Mouse (Mus musculus) lung, postnatal 36 days (tissue): ENCODE measurements at regions not wholly inside any gene's neighbourhood (a gene's known extent, or its start where the extent isn't known, plus 50 kb on each side); places are given as distances from the start of the nearest gene placed in this dataset.
"Not testable (repeated sequence)": the region's sequence is repeated elsewhere in the genome, so short reads cannot be mapped to it uniquely, and the experiment has no call there.

Experiments used
- DNase-seq: peaks from one replicate; pipeline ENCODE4 v3.0.0; 2022; ENCODE audit warnings: mixed read lengths

GRCm38 (mm10) chr8:126877039-126877365, 68.6 kb downstream of the Tomm20 start:
- DNase-seq = no peak

GRCm38 (mm10) chr8:126876300-126877038, 69.2 kb downstream of the Tomm20 start:
- peak; percentile 66 for DNase-seq

GRCm38 (mm10) chr8:126875491-126876155, 70.0 kb downstream of the Tomm20 start:
- no peak for DNase-seq

- DNase-seq = no peak
Measured at GRCm38 (mm10) chr8:126874846-126875245, 70.8 kb downstream of the Tomm20 start.

GRCm38 (mm10) chr8:126874126-126874730, 71.4 kb downstream of the Tomm20 start:
- no peak for DNase-seq

- no peak for DNase-seq
Measured at GRCm38 (mm10) chr8:126873306-126873705, 72.3 kb downstream of the Tomm20 start.

- peak; percentile 82 for DNase-seq
Measured at GRCm38 (mm10) chr8:126872574-126872973, 73.1 kb downstream of the Tomm20 start.

- DNase-seq = no peak
Measured at GRCm38 (mm10) chr8:126872133-126872532, 73.5 kb downstream of the Tomm20 start.

- DNase-seq = peak; percentile 62
Measured at GRCm38 (mm10) chr8:126869464-126869850, 76.2 kb downstream of the Tomm20 start.

GRCm38 (mm10) chr8:126868831-126869463, 76.7 kb downstream of the Tomm20 start:
- DNase-seq = peak; percentile 65

GRCm38 (mm10) chr8:126867121-126867988, 78.3 kb downstream of the Tomm20 start:
- peak; percentile 47 for DNase-seq

- DNase-seq = no peak
Measured at GRCm38 (mm10) chr8:126864314-126864948, 81.2 kb downstream of the Tomm20 start.

GRCm38 (mm10) chr8:126863661-126864060, 82.0 kb downstream of the Tomm20 start:
- DNase-seq = not testable (repeated sequence)

GRCm38 (mm10) chr8:126861754-126862153, 83.9 kb downstream of the Tomm20 start:
- no peak for DNase-seq

- DNase-seq = no peak
Measured at GRCm38 (mm10) chr8:126860630-126861029, 85.0 kb downstream of the Tomm20 start.

GRCm38 (mm10) chr8:126859706-126860424, 85.8 kb downstream of the Tomm20 start:
- no peak for DNase-seq

- peak; percentile 48 for DNase-seq
Measured at GRCm38 (mm10) chr8:126857307-126858203, 88.1 kb downstream of the Tomm20 start.

GRCm38 (mm10) chr8:126855914-126856313, 89.7 kb downstream of the Tomm20 start:
- DNase-seq = no peak

- DNase-seq = no peak
Measured at GRCm38 (mm10) chr8:126855056-126855609, 90.5 kb downstream of the Tomm20 start.
